Mouse (Mus musculus) heart, postnatal 10 days (tissue): ENCODE measurements around the gene Zcchc17. TPM values are rescaled to one million over a fixed set of nuclear protein-coding genes. Genes with fewer than 3 reads are reported as not detected.

Experiments
- DNase-seq, 2 experiments: peaks; one replicate each; pipeline ENCODE4 v3.0.0; 2021
- intact Hi-C: fragments of 180-260 bp; cut with DNase I; formaldehyde crosslinking; loops from one replicate; pipeline ENCODE4 v1.15.1; 2025
- total RNA-seq, 2 experiments: library from RNA; stranded (reverse); gene quantifications; 2 replicates each; pipeline ENCODE4 v1.2.3; 2021

Zcchc17 gene
- total RNA-seq, 2 experiments from 2014 or later: 24.6 to 25.4 TPM

DNA sequence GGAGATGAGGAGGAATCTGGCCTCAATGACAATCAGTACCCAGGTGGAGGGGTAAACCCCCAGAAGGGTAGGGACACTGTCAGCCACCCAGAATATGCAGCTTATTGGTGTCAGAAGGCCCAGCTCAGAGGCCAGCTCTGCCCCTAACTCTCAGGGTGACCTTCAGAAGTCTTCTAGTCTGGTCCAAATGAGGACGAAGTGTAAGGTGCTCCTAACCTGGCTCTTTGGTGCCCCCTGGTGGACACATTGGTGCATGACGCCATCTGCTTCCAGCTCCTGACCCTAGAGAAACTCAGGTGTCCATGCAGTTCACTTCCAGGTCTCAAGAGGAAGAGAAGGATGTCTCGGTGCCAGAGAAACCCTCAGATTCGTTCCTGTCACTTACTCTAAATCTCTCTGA, 67.5 kb downstream of the Zcchc17 start:
- intact Hi-C loops: loop anchor here (1.0 to 2.0 kb wide), 2 partner anchors 28 to 93 kb away; no protein-coding TSS in a partner anchor
- peak; percentile 80 to 87 for DNase-seq

DNA sequence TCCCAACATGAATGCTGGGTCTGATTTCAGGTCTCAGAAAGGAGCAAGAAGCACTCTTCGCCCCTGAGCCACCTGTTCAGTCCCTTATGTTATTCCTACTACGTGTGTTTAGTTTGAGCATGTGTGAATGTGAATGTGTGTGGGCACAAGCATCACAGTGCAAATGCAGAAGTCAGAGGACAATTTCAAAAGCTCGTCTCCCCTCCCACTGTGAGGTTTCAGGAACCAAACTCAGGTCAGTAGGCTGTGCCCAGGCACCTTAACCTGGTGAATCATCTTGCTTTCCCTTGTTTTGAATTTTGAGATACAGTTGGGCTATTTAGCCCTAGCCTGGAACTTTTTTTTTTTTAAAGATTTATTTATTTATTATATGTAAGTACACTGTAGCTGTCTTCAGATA, 69.9 kb downstream of the Zcchc17 start:
- intact Hi-C loops: no loop called here

DNA sequence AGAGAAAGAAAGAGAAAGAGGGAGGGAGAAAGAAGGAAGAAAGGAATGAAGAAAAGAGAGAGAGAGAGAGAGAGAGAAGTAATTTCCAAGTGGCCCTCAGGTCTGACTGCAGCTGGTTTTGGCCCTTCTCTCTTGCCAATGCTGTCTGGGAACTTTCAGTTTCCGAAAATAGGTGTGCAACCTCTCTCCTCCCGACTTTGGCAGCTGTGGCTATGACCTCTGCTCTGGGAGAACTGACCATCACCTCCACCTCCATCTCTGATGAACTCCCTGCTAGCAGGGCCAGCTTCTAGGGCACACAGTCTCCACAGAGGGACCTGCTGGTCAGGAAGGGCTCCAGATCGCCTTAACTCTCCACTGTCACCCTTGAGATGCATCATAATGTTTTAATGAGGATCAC, 73.2 kb downstream of the Zcchc17 start:
- intact Hi-C loops: no loop called here
- peak; percentile 45 to 47 for DNase-seq

More for the DNA sequence above, 69.9 kb downstream of the Zcchc17 start:
- no peak for DNase-seq

DNA sequence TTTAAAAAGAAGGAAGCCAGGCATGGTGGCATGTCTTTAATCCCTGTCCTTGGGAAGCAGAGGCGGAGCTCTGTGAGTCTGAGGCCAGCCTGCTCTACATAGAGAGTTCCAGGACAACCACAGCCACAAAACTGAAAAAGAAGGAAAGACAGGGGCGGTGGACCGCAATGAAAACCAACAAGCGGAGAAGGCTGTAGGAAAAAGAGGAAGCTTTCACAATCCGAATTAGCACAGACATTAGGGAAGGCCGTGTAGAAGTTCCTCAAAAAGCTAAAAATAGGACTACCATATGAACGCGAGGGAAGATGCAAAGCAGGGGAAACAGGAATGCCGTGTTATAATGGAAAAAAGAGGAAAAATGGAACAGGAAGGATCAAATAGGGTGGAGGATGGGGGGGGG, 75.9 kb downstream of the Zcchc17 start:
- DNase-seq: no peak
- intact Hi-C loops: no loop called here

DNA sequence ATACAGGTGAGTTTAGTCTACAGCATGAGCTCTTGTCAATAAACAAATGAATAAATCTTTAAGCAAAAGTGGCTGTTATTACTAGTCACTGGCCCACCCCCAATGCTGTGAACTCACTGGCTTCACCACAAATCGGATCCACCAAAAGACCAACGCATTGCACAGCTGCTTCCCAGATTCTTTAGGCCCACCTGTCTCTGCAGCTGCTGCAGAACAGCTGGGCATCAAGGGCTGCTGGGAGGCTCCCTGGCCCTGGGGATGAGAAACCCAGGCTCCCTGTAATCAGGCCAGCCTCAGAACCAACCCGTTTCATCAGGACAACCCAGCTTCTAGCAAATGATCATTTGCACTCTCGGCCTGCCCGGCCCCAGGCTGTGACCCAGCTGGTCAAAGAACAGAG, 76.9 kb downstream of the Zcchc17 start:
- no peak for DNase-seq
- intact Hi-C loops: no loop called here

DNA sequence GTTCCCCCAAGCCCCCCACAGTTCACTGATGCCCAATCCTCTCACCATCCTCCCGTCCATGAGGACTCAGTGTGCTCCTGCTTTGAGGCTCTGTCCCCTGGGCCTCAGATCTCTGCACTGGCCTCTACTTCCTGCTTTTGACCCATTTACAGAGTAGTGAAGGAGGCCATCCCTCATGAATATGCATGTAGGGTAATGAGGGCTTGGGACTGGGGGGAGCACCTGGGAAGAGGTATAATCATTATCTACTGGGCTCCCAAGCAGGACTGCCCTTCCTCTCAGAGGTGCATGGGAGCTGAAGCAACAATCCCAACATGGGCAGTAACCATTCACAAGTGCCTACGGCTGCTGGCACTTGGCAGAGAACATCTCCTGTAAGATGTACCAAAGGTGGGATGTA, 80.6 kb downstream of the Zcchc17 start, which contains the start of gene Serinc2:
Serinc2 (minus strand) TSS at position 101 of the 400 bp plus-strand sequence.
- intact Hi-C loops: no loop called here
- DNase-seq: no peak

DNA sequence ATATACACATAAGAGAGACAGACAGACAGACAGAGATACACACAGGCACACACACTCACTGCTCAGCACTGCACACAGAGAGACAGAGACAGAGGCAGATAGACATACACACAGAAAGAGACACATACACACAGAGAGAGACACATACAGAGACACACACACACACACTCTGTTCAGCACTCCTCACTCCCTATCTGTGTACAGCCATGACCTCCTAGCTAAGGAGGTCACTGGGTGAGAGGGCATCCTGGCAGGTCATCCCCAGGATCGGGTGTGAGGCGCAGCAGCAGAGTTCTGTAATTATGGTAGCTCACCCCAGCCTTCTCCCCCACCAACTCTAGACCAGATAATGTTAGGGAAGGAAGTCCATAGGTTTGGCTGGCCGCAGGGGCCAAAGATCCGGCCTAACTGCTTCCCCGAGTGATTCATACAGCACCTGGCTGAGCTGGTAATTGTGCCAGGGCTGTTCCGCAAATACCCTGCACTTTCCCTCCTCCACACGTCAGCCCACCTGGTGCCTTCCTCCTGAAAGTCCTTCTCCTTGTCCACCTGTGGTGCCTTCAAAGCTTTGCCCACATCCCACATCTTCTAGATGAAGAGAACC, 83.1 kb downstream of the Zcchc17 start:
- intact Hi-C loops: no loop called here
- no peak for DNase-seq

DNA sequence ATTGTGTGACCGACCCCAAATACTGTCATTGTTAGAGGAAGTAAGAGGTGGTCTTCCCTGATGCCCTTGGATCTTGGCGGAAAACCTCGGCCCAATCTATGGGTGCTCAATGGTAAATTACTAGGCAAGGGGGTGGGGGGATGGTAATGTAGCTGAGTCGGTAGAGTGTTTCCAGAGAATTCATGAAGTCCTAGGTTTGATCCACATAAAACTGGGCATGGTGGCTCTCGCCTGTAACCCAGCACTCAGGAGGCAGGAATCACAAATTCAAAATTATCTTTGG, 84.0 kb downstream of the Zcchc17 start:
- intact Hi-C loops: no loop called here
- no peak for DNase-seq

DNA sequence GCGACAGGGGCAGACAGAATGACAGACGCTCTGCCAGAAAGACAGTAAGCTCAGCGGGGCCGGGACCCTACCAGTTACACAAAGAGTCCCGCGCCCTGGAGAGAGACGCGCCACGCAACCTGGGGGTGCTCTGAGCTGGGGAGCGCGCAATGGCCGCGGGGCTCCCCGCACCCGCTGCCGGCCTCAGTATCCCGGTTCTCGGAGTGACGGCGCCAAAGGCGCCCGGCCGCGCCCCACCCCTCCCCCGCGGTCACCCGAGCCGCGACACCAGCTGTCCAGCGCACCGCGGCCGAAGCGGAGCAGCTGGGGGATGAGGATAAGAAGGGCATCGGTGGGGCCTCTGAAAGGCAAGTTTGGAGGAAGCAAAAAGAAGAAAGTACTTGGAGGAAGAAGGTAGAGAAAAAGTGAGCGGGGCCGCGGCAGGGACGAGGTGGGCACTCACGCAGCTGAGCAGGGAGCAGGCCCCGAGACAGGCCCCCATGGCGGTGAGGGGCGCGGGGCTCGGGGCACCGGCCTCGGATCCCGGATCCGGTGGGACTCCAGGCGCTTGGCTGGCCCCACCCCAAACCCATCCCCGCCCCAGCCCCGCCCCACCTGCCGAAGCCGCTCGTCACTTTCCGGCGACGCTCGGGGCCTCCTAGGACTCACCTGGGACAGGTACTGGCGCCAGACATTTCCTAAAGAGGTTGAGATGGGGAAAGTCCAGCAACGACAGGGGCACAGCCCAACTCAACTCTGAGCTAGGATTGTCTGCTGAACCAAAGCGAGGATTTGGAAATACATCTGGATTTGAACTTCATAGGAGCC, 84.5 kb downstream of the Zcchc17 start:
- intact Hi-C loops: no loop called here
- DNase-seq: peak in 1 of 2 experiments; percentile 15

DNA sequence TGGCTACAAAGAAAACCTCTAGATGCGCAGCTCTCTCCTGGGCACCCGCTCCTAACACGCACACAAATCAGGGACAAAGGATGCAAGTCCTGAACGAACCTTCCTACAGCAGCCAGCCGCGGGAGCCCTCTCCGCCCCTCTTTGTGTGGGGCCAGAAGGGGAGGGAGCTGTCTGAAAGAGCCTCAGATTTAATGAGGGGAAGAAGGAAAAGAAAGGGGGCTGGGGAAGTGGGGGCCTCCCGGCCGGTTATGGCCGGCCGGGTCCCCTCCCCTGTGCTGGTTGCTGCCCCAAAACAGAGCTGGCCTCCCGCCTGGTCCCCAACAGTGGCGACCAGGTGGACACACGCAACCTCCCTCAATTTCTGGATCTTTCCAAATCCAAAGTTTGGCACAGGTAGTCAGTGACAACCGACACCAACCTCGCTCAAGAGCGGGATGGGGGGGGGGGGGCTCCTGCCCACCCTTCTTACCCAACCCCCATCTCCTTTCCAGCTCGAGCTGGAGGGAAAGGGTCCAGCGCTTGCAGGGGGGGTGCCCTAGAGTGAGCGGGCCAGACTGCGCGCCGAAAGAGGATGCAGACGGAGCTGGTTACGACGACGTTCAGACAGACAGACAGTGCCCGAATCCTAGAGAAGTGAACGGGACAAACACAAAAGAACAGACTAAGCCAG, 85.3 kb downstream of the Zcchc17 start:
- intact Hi-C loops: no loop called here
- DNase-seq: peak in 1 of 2 experiments; percentile 14

DNA sequence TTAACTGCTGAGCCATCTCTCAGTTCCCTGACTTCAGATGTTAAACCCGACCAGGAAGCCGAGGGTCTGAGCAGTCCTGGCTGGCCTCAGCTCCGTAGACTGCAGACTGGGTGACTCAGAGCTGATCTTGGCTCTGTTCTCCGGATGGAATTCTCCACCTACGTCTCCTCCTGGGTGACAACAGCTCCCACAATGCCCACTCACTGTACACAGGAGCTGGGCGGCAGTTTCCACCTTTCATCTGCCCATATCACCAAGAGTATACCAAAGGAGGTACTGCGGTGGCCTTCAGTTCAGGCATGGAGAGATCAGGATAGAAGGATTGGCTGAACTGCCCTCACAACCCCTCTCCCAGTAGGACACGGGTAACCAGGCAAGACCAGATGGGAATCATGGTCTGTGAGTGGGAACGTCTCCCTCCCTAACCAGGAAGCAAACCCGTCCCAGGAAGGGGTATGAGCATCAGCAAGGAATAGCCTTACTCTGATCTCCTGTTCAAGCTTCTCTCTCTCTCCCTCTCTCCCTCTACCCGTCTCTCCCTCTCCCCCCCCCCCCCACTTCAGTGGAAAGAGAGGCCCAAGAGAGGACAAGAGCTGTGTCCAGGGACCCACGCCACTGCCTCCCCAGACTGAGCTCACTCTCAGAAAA, 85.9 kb downstream of the Zcchc17 start:
- intact Hi-C loops: no loop called here

DNA sequence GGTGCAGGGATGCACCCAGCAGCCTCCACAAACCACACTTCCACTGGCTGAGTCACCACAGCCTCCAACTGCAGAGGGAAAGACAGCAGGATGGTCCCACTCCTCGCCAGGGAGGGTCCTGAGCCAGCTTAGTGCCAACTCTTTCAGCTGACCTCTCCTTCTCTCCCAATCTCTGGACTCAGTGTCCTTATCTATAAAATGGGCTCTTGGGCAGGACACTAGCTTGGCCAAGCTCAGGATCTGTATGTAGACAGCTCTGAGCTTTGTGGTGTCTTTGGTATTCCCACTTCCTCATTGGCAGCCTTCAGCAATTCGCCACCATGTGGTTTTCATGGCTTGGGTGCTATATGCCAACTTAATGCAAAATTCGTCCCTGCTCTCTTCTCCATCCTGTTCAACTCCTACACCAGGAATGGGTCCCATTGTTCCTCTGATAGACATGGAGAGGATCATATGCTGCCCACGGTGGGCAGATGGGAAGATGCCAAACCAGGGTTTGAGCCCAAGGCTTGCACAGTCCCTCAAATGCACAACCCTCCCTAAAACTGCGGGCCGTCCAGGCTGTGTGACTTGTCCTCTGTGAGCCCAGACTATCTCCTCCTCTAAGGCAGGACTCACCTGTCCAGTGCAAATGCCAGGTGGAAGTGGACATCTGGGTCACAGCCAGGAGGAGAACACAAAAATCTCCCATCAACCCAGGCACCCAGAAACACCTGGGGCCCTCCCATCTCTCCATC, 89.0 kb downstream of the Zcchc17 start:
- intact Hi-C loops: no loop called here
- DNase-seq: no peak

More for the DNA sequence above, 85.9 kb downstream of the Zcchc17 start:
- DNase-seq: no peak

DNA sequence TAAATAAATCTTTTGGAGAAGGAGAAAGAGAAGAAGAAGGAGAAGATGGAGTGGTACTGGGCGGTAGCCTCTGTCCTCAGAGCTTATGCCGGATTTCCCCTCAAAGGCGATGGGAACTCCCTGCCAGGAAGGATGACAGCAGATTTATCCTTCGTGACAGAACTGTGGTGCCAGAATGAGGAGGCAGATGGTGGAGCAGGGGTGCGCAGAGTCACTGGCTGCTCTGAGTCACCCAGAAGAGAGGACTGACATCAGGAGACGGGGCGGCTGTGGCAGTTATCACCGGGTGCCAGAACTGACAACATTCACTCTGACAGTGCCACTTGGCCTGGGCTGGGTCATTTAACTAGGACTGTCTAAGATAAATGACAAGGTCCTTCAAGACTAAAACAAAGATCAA, 89.7 kb downstream of the Zcchc17 start:
- no peak for DNase-seq
- intact Hi-C loops: no loop called here

DNA sequence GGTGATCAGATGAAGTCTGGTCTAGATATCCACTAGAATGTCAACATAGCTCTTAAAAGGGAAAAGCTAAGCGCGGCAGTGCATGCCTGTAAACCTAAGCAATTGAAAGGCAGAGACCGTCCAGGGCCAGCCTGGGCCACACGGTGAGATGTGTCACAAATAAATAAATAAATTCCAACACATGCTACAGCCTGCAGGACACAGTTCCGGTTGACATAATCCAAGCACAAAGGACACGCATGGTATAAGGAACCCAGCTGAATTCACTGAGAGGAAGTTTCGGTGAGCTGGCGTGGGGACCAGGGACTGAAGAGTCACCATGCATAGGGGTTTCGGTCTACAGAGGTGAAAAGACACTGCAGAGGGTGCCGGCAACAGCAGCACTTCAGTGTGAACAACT, 91.0 kb downstream of the Zcchc17 start:
- intact Hi-C loops: no loop called here
- no peak for DNase-seq

DNA sequence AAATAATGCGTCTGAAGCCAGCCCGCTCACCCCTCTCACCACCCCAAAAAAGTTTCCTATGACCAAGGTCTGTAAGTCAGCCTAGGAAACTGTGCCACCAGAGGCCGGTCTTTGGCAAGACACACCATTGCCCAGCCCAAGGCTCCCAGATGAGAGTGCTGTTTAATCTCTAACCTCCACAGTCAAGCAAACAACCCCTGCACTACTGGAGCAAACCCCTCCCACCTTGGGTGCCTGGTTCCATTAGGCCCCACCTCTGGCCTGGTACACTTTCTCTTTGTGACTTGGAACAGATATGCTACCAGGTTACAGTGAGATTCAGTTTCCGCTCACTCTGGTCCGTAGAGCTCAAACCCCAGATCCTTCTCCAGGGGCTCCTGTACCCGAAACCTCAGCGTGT, 92.7 kb downstream of the Zcchc17 start:
- intact Hi-C loops: no loop called here
- DNase-seq: no peak

DNA sequence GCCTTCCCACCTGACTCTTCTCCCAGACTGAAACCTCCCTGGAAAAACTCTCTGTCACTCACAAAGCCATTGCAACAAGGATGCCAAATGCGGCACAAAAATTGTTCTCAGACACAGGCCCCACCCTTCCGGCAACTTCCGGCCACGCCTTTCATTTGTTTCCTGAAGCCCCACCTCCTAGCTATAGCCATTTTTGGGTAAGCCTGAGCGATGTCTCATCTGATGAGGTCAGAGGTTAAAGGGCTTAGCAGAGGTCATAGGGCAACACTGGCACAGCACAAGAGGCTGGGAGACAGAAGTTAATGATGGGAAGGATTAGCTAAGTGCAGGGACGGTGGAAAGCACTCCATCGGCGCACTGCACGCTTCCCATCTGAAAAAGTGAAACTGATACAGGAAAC, 93.1 kb downstream of the Zcchc17 start:
- DNase-seq: no peak

More for the DNA sequence above, 93.1 kb downstream of the Zcchc17 start:
- intact Hi-C loops: no loop called here

Other genes with a start within 250 kb of the Zcchc17 start
- not detected for gene Hcrtr1, start 220.6 kb downstream of the Zcchc17 start, total RNA-seq
- gene Tinagl1, start 184.8 kb downstream of the Zcchc17 start, total RNA-seq: 10 to 100 TPM; 64.6 to 83.6 TPM
- gene Gm853, start 137.5 kb downstream of the Zcchc17 start, total RNA-seq: not detected
- 1 to 10 TPM; 3.0 to 3.1 TPM for gene Serinc2, start 80.7 kb downstream of the Zcchc17 start, total RNA-seq
- gene Fabp3, start 51.3 kb downstream of the Zcchc17 start, total RNA-seq: 1,000 to 10,000 TPM; 7,205 to 8,003 TPM
- 1 to 10 TPM in 1 of 2 experiments, not detected in 1; 1.1 TPM for gene Gm10570, start 51.3 kb downstream of the Zcchc17 start, total RNA-seq
- 10 to 100 TPM; 26.1 to 29.9 TPM for gene Snrnp40, start 189 bp upstream of the Zcchc17 start, total RNA-seq
- 1 to 10 TPM; 6.3 to 7.7 TPM for gene Nkain1, start 214.2 kb upstream of the Zcchc17 start, total RNA-seq